Mouse (Mus musculus): Measurements from ENCODE around the gene Mnt. TPM values are rescaled to one million over a fixed set of nuclear protein-coding genes. Genes with fewer than 3 reads are reported as not detected.

The Mnt gene
- polyA plus RNA-seq, 1 experiment from 2014 or later: 3.8 TPM

Small RNAs within 50 kb of the gene (microRNA-seq; reads per million reads assigned to microRNA genes)
- not detected for gene Mir6926

Other genes with a start within 250 kb of the Mnt start
- gene Rap1gap2, start 220.0 kb upstream of the Mnt start, polyA plus RNA-seq (2016; fragmentation: Nextera tagmentation; extraction: Ambion mirVana): 5.2 and 7.0 TPM in 2 replicates
- gene Ccdc92b, start 211.3 kb upstream of the Mnt start, polyA plus RNA-seq (2016; fragmentation: Nextera tagmentation; extraction: Ambion mirVana): 1.6 and 1.7 TPM in 2 replicates
- gene Cluh, start 181.4 kb upstream of the Mnt start, polyA plus RNA-seq (2016; fragmentation: Nextera tagmentation; extraction: Ambion mirVana): 50.2 and 68.6 TPM in 2 replicates
- 47.2 and 55.8 TPM in 2 replicates for gene Pafah1b1, start 106.2 kb upstream of the Mnt start, polyA plus RNA-seq (2016; fragmentation: Nextera tagmentation; extraction: Ambion mirVana)
- gene Mettl16, start 60.1 kb upstream of the Mnt start, polyA plus RNA-seq (2016; fragmentation: Nextera tagmentation; extraction: Ambion mirVana): 43.2 and 52.9 TPM in 2 replicates
- 5.5 and 5.8 TPM in 2 replicates for gene Sgsm2, start 66.1 kb downstream of the Mnt start, polyA plus RNA-seq (2016; fragmentation: Nextera tagmentation; extraction: Ambion mirVana)
- gene Tsr1, start 67.2 kb downstream of the Mnt start, polyA plus RNA-seq (2016; fragmentation: Nextera tagmentation; extraction: Ambion mirVana): 41.0 and 52.7 TPM in 2 replicates
- 11.8 and 14.0 TPM in 2 replicates for gene Smg6, start 94.9 kb downstream of the Mnt start, polyA plus RNA-seq (2016; fragmentation: Nextera tagmentation; extraction: Ambion mirVana)
- 16.9 and 17.0 TPM in 2 replicates for gene Srr, start 95.0 kb downstream of the Mnt start, polyA plus RNA-seq (2016; fragmentation: Nextera tagmentation; extraction: Ambion mirVana)

Measured in heart, embryonic 10.5 days (tissue).